Mouse (Mus musculus) G1E-ER4 (cell line): ENCODE measurements around the gene Stambp. TPM values are rescaled to one million over a fixed set of nuclear protein-coding genes. Genes with fewer than 3 reads are reported as not detected.

Source experiments
- GATA1 ChIP-seq: IDR thresholded peaks from one replicate; pipeline ENCODE4 v1.8.0; 2012; ENCODE audit warnings: low read length, inconsistent platforms
- polyA plus RNA-seq: library from polyadenylated mRNA; stranded (reverse); fragments of >175 nt; gene quantifications from 2 replicates; pipeline ENCODE4 v1.2.3, GENCODE M21; 2012

Stambp gene
- 1.2 and 1.6 TPM in 2 replicates for polyA plus RNA-seq

DNA sequence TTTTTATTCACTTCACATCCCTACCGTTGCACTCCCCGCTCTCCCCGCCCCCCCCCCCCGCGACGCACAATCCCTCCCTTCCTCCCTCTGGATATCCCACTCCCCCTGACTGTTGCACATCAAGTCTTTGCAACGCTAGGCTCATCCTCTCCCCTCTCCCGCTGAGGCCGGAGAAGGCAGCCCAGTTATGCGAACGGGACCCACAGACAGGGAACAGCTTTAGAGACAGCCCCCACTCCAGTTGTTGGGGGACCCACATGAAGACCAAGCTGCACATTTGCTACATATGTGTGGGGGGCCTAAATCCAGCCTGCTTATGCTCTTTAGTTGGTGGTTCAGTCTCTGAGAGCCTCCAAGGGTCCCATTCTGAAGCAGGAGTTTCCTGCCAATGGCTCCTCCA is at the start of gene Stambp:
Gene Stambp, minus strand, starts transcription at position 59 of the 400 bp plus-strand sequence.
- no peak for TF ChIP-seq GATA1

DNA sequence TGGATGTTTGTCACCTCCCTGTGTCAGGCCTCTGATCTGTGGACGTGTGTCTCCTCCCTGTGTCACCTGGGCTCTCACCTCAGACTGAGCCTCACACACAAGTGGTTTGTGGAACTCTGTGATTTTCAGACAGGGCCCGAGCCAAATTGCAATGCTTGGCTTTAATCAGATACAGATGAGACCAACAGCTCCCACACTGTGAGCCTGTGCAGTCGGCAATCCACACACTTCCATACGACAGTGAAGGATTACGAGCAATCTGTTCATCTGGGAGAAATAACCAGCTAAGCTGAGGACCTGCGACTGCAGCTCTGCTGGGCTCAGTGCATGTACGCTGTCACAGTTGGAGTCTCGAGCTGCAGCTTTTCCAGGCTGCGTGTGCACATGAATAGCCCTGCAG is 47.4 kb upstream of the Stambp start:
- TF ChIP-seq GATA1, result no peak

DNA sequence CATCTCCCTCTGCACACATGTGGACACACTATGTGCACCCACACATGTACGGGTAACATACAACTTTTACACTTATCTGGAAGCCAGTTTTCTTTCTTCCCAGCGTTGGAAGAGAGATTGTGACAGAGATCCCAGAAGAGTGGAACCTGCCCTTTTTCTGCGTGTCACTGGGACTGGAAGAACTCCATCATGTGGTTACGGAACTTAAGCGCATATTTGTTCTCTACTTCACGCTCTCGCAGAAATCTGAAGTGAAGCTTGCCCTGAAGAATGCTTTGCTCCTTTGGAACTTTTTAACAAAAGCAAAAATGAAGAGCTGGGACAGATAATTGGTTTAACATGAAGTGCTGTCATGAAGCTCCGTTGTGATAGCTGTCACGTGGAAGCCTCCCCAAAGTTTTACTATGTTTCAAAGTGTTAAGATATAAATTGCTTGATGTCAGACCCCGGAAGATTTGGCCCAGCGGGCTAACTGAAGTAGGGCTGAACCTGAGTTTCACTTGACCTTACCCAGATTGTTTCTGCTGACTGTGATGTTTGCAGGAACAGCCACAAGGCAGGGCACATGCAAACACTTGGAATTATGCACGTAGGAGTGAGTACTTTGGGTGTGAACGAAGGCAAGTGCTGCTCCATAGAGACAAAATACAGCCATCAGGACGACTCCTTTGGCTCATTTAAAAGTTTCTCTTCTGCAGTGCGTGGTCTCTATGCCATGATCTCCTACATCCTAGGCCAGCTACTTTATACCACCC is 45.2 kb upstream of the Stambp start:
- TF ChIP-seq GATA1, result no peak

DNA sequence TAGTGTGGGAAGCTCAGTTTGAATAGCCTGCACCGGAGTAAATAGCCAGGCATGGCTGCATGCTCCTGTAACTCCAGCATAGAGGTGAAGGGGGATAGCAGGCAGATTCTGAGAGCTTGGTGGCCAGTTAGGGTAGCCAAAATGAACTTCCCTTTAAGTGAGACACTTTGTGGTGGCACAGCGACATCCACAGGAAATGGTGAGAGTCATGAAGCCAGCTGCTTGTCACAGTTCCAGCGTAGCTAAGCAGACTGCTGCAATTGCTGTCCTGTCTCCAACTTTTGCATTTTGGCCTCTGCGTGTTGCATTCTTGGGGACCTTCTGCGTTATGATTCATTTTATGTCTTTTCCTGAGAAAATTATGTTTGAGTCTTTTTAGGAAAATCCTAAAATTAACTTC is 44.0 kb upstream of the Stambp start:
- no peak for TF ChIP-seq GATA1

- TF ChIP-seq GATA1, result no peak
These were observed 41.9 kb upstream of the Stambp start for GRCm38 (mm10) chr6:83614469-83614868.

GRCm38 (mm10) chr6:83612976-83613375 is 40.4 kb upstream of the Stambp start:
- no peak for TF ChIP-seq GATA1

DNA sequence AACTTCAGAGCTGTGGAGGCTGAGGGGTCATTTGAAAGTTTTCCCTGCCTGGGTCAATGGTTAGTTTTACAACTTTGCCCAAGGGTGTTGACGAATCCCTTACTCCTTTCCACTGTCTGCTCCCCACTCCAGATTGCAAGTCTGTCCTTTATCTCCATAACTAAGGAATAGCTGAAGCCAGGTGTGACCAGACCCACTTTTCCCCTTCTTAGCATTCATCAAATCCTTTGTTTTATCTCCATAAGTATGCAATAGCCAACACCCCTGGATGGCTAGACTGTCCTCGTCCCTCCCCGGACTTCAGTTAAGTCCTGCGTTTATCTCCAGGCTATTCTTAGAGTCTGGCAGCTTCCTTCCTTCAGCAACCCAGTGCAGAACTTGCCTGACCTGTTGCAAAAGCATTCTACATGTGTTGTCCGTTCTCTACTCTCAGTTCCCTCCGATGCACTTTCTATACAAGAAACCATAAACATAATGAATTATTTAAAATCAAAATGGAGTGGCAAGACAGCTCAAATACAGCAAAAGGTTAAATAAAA is 27.2 kb upstream of the Stambp start:
- TF ChIP-seq GATA1, result no peak

GRCm38 (mm10) chr6:83599060-83599550 is 26.6 kb upstream of the Stambp start:
- no peak for TF ChIP-seq GATA1

GRCm38 (mm10) chr6:83598646-83599045 is 26.1 kb upstream of the Stambp start:
- no peak for TF ChIP-seq GATA1

GRCm38 (mm10) chr6:83597988-83598387 is 25.5 kb upstream of the Stambp start:
- no peak for TF ChIP-seq GATA1

DNA sequence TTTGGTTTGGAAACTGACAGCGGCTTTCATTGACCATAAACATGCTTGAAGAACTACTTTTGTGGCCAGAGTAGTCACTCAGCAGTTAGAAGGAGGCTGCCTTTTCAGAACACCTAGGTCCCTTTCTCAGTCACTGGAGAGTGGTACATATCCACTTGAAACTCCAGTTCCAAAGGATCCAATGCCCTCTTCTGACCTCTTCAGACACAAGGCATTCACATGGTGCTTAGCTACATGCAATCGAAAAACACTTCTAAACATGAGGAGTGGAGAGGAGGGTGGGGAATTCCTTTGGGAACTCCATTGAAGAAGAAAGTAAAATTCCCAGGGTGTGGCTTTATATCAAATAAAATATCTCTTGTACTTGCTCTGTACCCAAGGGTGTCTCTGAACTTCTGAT is 22.5 kb upstream of the Stambp start:
- TF ChIP-seq GATA1, result no peak

- no peak for TF ChIP-seq GATA1
These were observed 21.4 kb upstream of the Stambp start for GRCm38 (mm10) chr6:83593896-83594295.

DNA sequence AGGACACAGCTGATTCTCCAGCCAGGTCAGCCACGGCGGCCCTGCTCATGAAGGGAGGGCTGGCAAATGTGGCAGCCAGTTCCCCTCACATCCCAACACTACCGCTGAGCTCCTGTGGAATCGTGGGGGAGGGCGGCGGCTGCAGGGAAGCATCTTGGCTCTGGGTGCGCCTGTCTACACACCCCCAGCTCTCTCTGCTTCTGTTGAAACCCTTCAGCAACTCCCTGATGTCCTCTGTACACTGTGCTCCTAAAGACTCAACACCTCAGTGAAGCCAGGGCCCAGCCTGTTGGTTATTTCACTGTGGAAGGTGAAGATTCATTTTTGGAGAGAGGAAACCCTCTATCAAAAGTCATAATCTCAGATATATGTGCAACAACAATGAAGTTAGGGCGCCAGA is 19.5 kb upstream of the Stambp start:
- TF ChIP-seq GATA1, result no peak

GRCm38 (mm10) chr6:83590301-83590700 is 17.8 kb upstream of the Stambp start:
- no peak for TF ChIP-seq GATA1

- TF ChIP-seq GATA1, result no peak
These were observed 11.1 kb upstream of the Stambp start for GRCm38 (mm10) chr6:83583591-83583990.

DNA sequence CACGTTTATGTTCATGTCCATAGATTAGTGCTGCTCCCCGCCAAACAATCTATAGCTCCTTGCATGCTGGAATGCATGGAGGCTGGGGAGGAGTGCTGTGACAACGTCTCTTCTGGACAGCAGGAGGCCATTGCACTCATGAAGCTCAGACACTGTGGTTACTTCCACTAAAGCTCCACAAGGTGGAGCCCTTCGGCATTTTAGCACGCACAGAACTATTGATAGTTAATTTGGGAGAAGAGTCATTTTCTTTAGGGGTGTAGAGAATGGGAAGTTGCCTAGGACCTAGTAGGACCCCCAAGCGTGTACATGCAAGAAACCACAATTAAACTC is 10.4 kb upstream of the Stambp start:
- no peak for TF ChIP-seq GATA1
